Mouse (Mus musculus) neutrophil, adult 5-6 weeks (primary cell): Measurements from ENCODE around the gene Fancc. TPM values are rescaled to one million over a fixed set of nuclear protein-coding genes. Genes with fewer than 3 reads are reported as not detected.

Experiments used
- ATAC-seq: fragments of 151-379, 151-347 bp; 2 replicates; pipeline ENCODE4 v1.8.0; 2017; ENCODE audit warnings: mild to moderate bottlenecking, moderate TSS enrichment; ENCODE audit not compliant: insufficient number of reproducible peaks, poor library complexity, low FRiP score, severe bottlenecking; ENCODE audit errors: extremely low read depth
- total RNA-seq: library from RNA; stranded (forward); fragments of 200-1000 nt; gene quantifications from 2 replicates; pipeline ENCODE4 v1.2.3, GENCODE M21; 2017

Fancc gene
- total RNA-seq, 1 experiment from 2014 or later, result 13.0 TPM

DNA sequence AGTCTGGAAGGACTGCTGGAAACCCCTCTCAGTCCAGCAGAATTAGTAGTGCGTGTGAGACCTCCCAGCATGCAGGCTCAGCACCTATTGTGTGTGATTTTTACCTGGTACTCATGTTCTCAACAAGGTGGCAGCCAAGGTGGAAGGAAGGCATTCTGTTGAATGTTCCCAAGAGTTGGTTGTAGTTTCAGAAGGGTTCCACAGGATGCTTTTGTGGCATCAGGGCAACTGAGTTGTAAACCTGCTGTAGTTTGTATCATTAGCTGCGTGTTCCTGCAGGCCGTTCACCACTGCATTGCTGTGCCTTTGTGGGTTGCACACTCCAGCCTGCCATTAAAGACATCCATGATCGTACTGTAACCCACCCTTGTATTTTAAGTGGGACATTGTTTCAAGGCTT is 238.4 kb downstream of the Fancc start:
- no peak for ATAC-seq

DNA sequence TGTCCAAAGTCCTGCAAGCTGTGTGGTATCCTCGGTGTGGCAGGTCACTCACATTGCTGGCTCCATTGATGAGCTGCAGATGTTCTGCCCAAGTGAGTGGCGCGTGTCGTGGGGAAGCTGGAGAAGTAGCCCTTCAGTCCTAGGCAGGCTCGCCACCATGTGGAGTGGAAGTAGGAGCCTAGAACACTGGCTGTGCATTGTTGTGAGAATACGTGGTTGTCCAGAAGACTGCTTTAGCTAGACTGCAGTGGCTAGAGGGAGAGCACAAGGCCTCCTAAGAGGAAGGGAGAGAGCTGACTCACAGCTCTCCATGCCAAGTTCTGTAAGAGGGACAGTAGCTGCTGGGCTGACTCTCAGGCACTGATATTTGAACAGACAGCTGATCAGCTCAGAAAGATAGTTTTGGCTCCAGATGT is 238.9 kb downstream of the Fancc start:
- ATAC-seq, result no peak

DNA sequence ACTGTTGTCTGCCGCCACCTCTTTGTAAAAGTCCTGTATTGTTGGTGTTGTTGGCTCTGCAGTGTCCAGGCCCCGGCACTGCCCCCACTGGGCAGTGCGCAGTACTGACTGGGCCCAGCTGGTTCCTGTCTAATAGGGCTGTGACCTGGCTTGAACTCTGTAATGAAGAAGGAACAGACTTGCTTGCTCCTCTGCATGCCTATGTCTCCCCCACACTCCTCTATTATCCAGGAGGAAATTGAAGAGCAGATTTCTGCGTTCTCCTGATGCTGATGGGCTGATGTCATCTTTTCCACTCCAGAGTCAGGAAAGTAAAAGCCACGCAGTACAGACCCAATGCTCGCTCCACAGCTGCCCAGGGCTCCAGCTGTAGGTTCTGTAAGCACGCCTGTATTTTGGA is 240.3 kb downstream of the Fancc start:
- ATAC-seq, result no peak

DNA sequence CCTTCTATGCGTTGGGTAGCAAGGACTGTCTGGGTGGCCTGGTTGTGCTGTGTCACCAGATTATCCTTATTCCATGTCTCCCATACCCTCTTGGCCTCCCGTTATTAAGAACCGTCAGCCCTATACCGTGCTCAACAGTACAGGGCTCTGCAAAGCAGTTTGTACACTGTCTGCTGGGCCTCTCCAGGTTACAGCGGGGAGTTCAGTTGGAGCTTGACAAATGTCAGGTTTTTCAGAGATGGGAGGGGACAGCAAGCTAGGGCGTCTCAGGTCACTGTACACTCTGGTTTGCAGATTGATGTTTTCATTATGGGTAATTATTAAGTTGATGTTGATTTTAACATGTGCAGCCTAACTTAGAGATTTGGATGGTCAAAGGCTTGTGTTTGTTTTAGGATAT is 240.9 kb downstream of the Fancc start:
- no peak for ATAC-seq

DNA sequence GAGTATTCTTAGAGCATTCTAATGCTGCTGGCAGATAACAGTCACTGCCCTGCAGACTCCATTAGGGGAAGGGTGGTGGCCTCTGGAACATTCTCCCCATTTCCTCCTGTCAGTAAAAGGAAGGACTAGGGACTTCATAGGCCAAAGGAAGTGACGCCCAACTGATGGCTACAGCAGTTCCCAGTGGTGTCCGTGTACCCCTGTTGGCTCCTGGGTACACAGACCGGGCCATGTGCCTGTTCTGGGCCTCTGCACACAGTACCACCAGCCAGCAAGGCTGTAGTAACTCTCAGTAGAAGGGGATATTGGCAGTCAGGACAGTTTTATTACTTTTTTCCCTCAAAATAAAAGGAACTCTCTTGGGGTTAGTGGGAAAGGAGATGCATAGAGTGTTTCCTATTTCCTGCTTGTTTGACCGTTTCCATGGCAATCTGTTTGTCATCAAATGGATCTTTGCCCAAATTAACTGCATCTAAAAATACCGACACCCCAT is 241.5 kb downstream of the Fancc start:
- no peak for ATAC-seq

DNA sequence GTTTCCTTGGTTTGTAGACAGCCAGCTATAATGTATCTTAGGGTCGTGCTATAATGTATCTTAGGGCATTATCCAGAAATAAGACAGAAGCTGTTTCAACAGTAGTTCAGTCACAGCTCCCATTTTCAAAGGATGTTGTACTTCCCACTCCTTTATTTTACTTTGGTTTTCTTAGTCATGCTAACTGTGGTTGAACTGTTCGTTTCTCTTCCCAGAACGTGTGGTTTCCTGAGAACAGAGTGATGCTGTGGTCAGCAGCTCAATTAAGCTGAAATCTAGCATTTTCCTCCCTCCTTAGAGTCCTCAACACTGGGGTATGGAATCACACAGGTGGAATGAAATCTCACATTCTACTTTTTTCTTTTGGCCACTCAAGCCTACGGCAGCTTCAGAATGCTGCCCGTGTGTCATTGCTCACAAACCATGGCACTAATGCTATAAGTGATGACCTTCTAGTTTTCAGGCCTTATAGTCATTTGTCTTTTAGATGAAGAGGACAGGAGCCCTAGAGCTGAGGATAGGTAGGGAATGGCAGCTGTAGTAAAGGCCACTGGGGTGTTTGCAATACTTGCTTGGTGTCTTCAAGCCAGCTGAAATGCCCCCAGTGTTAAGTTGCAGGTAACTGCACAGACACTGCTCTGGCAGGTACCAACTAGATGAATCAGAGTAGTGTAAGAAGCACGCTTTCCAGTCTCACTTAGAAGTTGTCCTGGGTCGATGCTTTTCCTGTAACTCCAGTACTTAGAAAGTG is 243.0 kb downstream of the Fancc start:
- no peak for ATAC-seq

DNA sequence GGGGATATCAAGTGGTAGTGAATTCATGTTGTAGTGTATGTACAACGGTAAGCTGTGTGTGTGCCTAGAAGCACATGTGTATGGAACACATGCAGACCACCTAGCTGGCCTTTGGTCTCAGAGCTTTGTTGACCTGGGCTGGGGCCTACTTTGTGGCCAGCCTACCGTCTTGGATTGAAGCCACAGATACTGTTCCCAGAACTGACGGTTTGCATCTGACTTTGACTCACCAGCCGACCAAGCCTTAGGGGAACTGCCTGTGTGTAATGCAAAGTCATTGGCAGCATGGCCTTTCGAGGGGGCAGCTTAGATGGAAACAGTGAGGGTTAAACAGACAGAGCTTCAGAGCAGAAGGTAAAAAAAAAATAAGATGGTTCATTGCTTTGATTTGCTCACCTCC is 243.9 kb downstream of the Fancc start:
- ATAC-seq, result no peak

DNA sequence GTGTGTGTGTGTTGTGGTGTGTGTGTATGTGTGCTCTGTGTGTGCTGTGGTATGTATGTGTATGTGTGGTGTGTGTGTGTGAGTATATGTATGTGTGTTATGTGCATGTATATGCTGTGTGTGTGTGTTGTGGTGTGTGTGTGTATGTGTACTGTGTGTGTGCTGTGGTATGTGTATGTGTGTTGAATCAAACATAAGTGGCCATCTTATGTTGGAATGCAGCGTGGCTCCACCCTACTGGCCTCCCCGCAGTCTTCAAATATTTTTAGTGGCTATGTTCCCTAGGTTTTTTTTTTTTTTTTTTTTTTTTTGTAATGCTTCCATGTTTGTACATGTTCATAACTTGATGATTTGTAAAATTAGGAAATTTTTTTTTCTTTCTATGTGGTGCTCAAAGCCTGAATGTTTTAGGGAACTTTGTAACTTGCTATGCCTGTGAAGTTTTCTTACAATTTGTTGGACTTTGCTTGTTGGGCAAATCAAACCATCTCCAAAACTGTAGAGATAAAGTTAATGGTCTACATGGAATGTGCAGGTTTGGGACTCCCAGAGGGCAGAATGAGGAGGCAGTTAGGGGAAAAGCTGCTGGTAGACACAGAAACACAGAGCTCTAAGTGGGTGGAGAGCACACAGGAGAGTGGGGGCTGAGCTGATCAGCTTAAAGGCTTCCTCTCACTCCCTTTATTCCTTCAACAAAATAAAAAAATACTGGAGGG is 244.6 kb downstream of the Fancc start:
- ATAC-seq, result no peak

DNA sequence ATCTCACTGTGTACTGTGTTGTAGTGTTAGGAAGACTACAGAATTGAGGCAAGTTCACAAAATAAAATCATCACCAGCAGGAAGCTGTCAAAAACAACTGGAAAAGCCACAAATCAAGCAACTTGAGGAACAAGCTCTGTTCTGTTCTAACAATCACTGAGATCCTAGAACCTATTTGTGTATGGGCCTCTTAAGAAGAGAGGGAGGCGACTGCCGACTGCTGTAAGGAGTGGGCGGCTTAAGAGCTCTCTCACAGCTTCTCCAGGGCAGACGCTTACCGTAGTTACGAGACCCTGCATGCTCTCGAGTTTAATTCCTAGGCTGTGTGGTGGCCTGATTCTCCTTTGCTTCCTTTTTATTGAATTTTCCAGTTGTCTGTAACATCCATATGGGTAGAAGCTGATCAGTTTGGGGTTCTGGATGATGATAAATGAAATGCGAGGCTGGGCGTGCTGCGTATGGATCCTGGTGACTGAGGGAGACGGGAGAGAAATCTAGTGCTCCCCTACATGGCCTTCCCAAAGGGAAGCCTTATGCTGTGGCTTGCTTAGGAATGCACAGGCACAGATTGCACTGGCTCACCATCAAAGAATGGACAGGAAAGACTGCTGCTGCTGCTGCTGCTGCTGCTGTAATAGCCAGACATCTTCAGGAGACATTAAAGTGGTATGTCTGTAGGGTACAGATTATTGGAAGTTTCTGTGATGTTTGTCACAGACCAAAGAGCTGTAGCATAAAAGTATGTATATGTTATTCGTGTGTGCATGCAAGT is 245.8 kb downstream of the Fancc start:
- no peak for ATAC-seq

DNA sequence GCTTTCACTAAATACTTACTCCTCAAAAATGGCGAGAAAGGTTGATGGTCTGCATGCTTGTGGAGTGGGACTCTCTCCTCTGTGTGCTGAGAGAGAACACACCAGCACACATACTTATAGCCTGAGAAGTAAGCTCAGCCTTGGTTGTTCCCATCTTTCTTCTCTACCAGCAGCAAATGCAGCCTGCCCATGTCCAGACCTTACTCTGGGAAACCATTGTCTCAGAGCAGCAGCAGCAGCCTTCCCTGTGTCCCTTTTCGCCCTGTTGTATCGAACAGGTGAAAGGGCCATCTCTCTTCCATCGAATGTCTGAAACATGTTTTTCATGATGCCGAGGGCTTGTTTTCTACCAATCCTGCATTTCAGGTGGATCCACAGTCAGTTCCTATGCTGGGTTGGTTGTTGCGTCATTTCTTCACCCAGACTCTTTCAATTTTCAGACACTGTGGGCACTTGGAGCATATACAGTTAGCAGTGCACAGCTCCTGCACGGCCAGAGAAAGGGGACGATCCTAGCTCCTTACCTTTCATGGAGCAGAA is 246.6 kb downstream of the Fancc start:
- no peak for ATAC-seq

DNA sequence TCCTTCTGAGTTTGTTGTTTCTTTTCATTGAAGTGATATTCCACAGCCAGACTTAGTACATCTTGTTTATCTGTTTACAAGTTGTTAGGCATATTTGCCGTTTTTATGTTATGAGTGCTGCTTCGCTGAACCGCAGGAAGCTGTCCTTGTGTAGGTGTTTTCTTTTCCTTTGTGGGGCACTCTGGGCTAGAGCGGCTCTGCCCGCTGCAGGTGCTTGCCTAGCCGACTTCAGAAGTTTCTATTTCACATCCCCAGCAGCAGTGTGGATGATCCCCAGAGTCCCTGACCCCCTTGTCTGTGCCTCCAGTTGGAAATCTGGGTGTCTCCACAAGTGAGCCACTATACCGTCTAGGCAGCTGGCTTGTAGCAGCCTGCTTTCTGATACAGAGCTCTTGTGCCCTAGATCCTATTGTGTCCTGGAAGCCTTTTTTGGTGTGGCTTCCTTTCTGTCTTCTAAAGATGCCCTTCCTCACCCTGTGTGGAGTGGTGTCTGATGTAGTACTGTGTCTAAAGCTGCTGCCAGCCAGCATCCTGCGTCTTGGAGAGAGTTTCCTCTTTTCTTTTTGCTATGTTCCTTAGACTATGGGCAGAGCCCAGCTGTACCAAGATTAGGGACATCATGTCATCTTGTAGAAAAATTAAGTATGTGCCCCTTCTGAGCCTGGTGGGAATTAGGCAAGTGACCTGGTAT is 247.2 kb downstream of the Fancc start:
- no peak for ATAC-seq

DNA sequence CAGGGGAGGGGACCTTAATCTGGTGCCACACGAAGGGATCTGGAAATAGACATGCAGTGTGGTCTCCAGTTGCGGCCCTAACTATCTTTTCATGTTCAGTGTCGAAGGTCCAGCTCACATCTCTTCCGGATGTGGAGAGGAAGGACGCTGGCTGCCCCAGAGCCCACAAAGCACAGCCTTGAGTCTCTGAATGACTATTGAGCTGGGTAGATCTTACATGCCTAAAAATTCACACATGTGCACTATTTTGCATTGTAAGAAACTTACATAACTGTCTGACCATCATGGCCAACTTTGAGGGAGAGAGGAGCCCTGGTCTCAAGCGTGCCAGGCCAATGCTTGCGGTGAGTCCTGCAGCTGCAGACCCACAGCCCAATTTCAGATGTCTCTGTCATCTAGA is 247.9 kb downstream of the Fancc start:
- no peak; the same call in 1 of the 2 replicates for ATAC-seq

DNA sequence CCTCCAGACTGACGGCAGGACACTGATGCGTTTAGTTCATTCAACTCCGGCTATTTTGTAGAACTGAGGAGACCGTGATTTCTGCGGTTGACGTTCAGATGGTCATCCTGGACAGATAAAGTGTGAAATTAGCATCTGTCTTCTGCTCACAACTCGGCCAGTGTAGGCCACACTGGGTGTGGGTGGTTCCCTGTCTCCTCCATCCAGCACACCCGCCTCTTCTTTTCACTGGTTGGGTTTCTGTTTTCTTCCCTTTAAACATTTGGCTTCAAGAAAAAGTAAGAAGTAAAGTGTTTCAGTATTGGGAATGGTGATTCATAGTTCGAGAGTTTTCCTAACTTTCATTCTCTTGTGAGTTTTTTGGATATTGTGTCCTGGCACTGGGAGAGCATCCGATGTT is 248.8 kb downstream of the Fancc start:
- no peak for ATAC-seq

DNA sequence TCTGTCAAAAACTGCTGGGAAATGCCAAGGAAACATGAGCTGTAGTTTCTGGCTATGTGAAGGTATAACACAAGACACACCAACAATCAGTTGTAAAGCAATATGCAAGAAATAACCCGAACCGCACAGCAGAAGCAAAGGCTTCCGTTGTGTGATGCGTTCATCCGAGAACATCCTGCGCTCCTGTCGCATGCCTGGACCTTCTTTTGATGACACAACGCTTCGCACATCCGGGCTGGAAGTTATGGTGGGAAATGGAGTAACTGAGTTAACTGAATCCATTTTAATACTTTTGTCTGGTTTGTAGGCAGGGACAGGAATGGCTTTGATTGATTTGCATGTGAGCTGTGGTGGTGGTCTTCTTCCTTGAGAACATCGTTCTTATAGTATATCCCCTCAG is 249.4 kb downstream of the Fancc start:
- no peak for ATAC-seq

DNA sequence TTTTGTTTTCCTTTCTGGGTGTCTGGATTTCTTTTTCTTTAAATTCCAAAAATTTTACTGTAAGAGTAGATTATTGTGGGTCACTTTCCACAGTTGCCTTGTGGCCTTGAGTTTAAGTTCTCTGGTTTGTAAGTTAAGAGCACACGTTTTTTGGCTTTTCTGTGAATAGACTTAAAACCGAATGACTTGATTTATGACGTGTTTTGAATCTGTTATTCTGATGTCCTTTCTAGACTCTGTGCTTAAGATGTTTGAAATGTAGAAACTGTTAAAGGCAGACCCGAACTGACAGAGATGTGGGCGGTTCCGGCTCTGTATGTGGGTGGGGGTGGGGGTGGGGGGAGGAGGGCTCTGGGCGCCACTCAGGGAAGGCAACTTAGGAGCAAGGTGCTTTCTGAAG is 250.0 kb downstream of the Fancc start:
- ATAC-seq, result no peak

DNA sequence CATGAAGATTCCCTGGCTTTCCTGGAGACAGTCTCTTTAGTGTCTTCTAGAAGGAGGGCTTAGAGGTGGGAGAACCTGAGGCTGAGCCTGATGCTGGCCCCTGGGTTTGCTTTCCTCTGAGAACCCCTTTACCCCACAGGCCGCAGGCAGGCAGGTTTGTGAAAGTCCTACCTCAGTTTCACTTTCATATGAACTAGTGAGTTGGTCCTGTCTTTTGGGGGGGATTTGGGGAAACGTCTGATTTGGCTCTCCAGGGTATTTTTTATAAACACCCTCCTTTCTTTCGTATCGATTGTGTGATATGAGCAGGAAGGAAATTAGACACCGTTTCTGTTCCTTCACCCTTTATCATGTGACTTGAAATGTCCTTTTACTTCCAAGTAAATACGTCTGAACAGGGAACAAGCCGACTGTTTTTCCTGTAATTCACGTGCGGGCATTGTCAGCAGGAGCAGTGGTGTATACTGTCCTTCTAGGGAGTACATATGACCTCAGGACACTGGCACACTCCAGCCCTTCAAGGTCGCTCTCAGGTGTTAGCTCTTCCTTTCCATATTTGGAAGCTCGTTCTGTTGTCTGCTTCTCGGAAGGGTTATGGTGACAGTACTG is 250.6 kb downstream of the Fancc start:
- ATAC-seq, result no peak

DNA sequence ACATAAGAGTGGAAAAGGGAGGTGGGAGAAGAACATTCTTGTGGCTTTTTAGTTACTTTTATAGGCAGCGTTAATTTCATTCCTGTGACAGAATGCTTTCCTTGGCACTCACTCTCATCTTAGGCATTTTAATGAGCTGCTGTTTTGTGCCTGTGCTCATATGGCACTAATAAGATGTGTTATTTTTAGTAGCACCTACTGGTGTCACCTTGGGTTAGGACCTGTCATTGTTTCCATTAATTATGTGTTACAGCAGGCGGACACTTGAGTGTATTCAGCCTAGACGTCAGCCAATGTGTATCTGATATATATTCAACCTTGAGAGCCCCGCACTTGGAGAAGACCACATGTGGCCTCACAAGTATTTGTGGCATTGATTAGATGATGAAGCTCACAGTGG is 251.3 kb downstream of the Fancc start:
- no peak for ATAC-seq

DNA sequence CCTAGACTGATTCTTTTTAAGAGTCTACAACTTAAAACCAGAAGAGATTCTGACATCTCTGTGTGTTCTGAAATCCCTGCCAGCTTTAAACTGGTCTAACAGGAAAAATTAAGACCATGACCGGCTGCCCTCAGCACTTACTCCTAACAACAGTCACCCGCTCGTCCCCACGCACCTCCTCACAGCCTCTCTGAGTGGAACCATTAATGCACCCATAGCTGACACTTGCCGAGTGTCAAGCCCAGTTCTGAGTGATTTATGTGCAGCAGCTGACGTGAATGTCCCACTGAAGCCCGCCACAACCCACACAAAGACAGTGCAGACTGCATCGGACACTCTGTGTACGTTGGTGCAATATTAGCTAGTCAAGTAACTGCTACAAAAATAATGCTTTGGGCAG is 251.9 kb downstream of the Fancc start:
- no peak for ATAC-seq

DNA sequence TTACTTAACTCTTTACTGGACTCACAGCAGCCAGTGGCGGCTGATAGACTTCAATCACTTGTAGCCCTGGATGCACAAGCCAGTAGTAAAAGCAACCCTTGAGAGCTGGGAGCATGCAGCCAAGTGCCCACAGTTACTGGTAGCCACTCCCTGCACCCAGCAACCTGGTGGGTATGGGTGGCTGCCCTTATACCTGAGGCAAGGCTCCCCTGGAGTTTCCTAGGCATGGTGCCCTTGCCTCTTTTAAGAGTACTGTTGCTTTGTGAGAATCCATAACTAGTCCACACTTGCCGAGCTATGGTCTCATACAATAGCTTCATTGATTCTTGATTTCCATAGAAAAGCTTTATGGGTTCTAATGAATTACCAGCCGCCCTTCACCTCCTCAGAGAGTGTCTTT is 252.7 kb downstream of the Fancc start:
- ATAC-seq, result no peak
